Mouse (Mus musculus) kidney, adult 2 months (tissue): ENCODE data around the gene Pik3r6.

Experiments
- CTCF ChIP-seq: fragments of 200-500 bp; conservative IDR thresholded peaks from 2 replicates; pipeline ENCODE4 v1.5.1; 2011; ENCODE audit warnings: low read depth, mild to moderate bottlenecking, control low read depth, low read length, moderate library complexity, mixed read lengths; ENCODE audit not compliant: insufficient read depth, insufficient read length
- POLR2A ChIP-seq: fragments of 200-500 bp; IDR thresholded peaks from one replicate; pipeline ENCODE4 v1.6.1; 2011; ENCODE audit warnings: low read depth, low read length, control low read depth

- TF ChIP-seq POLR2A = no peak
- no peak for TF ChIP-seq CTCF
These were observed 30.0 kb downstream of the Pik3r6 start for GRCm38 (mm10) chr11:68532773-68533172.
